Mouse (Mus musculus) macrophage (primary cell): ENCODE measurements around the gene OR5BS1P. TPM values are rescaled to one million over a fixed set of nuclear protein-coding genes. Genes with fewer than 3 reads are reported as not detected.
A peak's percentile ranks its signal among the peaks of the same experiment; 100 is the strongest.
"Not testable (repeated sequence)": the region's sequence is repeated elsewhere in the genome, so short reads cannot be mapped to it uniquely, and the experiment has no call there.

Experiments used
- H3K27ac ChIP-seq: fragments of 350-480 bp; formaldehyde crosslinking; 2 replicates; pipeline ENCODE4 v1.9.0; 2021
- H3K36me3 ChIP-seq: fragments of 350-480 bp; formaldehyde crosslinking; 2 replicates; pipeline ENCODE4 v1.9.0; 2021; ENCODE audit errors: inconsistent target
- H3K4me3 ChIP-seq: fragments of 350-480 bp; formaldehyde crosslinking; 2 replicates; pipeline ENCODE4 v1.9.0; 2021; ENCODE audit errors: inconsistent target
- H3K79me2 ChIP-seq: fragments of 350-480 bp; formaldehyde crosslinking; 2 replicates; pipeline ENCODE4 v1.9.0; 2021; ENCODE audit errors: inconsistent target
- WGBS: methylation state at CpG from one replicate; pipeline ENCODE4 v1.1.7; 2026; ENCODE audit warnings: inconsistent platforms; ENCODE audit not compliant: missing documents; 5-methylcytosine and 5-hydroxymethylcytosine counted together
- polyA plus RNA-seq: library from polyadenylated mRNA; stranded (reverse); fragments of 250-400 nt; gene quantifications from 3 replicates; pipeline ENCODE4 v1.2.4, GENCODE M21; 2018; ENCODE audit warnings: inconsistent platforms
- total RNA-seq, 78 experiments: library from RNA; depleted of rRNA; stranded (reverse); fragments of 250-400 nt; gene quantifications; 1 replicate in 9 of 78; 2 replicates in 24 of 78; 3 replicates in 43 of 78; 4 replicates in 2 of 78; pipeline ENCODE4 v1.2.4; 2018; ENCODE audit warnings: inconsistent platforms in 56 of 78

OR5BS1P gene
- total RNA-seq (2018; cell fraction: chromatin; rRNA removed) = not detected
- not detected for total RNA-seq (2018; cell fraction: cytosol; rRNA removed)
- not detected for total RNA-seq (2018; cell fraction: nucleus; rRNA removed)
- polyA plus RNA-seq = not detected in 3 replicates

- H3K4me3 ChIP-seq = no peak within 1 kb of the TSS
- H3K27ac ChIP-seq = no peak within 1 kb of the TSS
- 89% methylated on average over 4 of the region's 4 CpGs for WGBS
- no peaks in the 10 kb centered on the region for H3K36me3 ChIP-seq
- H3K79me2 ChIP-seq = no peaks in the 10 kb centered on the region
Observed at GRCm38 (mm10) chr15:98469596-98469995, at the start of gene OR5BS1P. Gene OR5BS1P, plus strand, starts transcription at chr15:98469896.

GRCm38 (mm10) chr15:98420897-98421296, 48.8 kb upstream of the OR5BS1P start:
- Histone ChIP-seq H3K27ac (no peak overlapping the region), H3K79me2 (no peaks in the 10 kb centered on the region), H3K4me3 (no peak overlapping the region), H3K36me3 (no peaks in the 10 kb centered on the region)
- WGBS = 75% methylated on average over 4 of the region's 4 CpGs

GRCm38 (mm10) chr15:98424326-98424725, 45.4 kb upstream of the OR5BS1P start:
- no peak overlapping the region for H3K4me3 ChIP-seq
- 69% methylated on average over 14 of the region's 14 CpGs for WGBS

GRCm38 (mm10) chr15:98424753-98425152, 44.9 kb upstream of the OR5BS1P start:
- Histone ChIP-seq H3K79me2 (no peaks in the 10 kb centered on the region), H3K4me3 (no peak overlapping the region), H3K27ac (no peak overlapping the region), H3K36me3 (no peaks in the 10 kb centered on the region)
- 40% methylated on average over 6 of the region's 6 CpGs for WGBS

More at GRCm38 (mm10) chr15:98424326-98424725, 45.4 kb upstream of the OR5BS1P start:
- no peaks in the 10 kb centered on the region for H3K36me3 ChIP-seq
- no peak overlapping the region for H3K27ac ChIP-seq
- H3K79me2 ChIP-seq = no peaks in the 10 kb centered on the region

GRCm38 (mm10) chr15:98425188-98425587, 44.5 kb upstream of the OR5BS1P start:
- Histone ChIP-seq H3K36me3 (no peaks in the 10 kb centered on the region), H3K27ac (no peak overlapping the region), H3K4me3 (no peak overlapping the region), H3K79me2 (no peaks in the 10 kb centered on the region)
- WGBS = 76% methylated on average over 7 of the region's 7 CpGs

GRCm38 (mm10) chr15:98430925-98431324, 38.8 kb upstream of the OR5BS1P start, which contains the start of gene Olfr282:
Gene Olfr282, plus strand, starts transcription at chr15:98431225.
- H3K79me2 ChIP-seq = not testable (repeated sequence)
- WGBS = 84% methylated on average over 4 of the region's 5 CpGs

GRCm38 (mm10) chr15:98444561-98444960, 25.1 kb upstream of the OR5BS1P start:
- H3K79me2 ChIP-seq = no peaks in the 10 kb centered on the region
- 82% methylated on average over 3 of the region's 3 CpGs for WGBS
- no peaks in the 10 kb centered on the region for H3K36me3 ChIP-seq
- H3K27ac ChIP-seq = no peak overlapping the region
- no peak overlapping the region for H3K4me3 ChIP-seq

More at GRCm38 (mm10) chr15:98430925-98431324, 38.8 kb upstream of the OR5BS1P start, which contains the start of gene Olfr282:
- H3K4me3 ChIP-seq, H3K36me3 ChIP-seq, H3K27ac ChIP-seq: not testable (repeated sequence)

- Histone ChIP-seq H3K79me2 (no peaks in the 10 kb centered on the region), H3K27ac (no peak overlapping the region), H3K4me3 (no peak overlapping the region), H3K36me3 (no peaks in the 10 kb centered on the region)
- 73% methylated on average over 4 of the region's 4 CpGs for WGBS
Observed at GRCm38 (mm10) chr15:98448521-98448920, 21.2 kb upstream of the OR5BS1P start.

GRCm38 (mm10) chr15:98452288-98452687, 17.4 kb upstream of the OR5BS1P start, which contains the start of gene Olfr281:
Gene Olfr281, plus strand, starts transcription at chr15:98452588.
- H3K36me3 ChIP-seq = no peaks in the 10 kb centered on the region
- no peak within 1 kb of the TSS for H3K27ac ChIP-seq
- WGBS = 85% methylated on average over 7 of the region's 7 CpGs
- H3K79me2 ChIP-seq = no peaks in the 10 kb centered on the region
- H3K4me3 ChIP-seq = no peak within 1 kb of the TSS

GRCm38 (mm10) chr15:98471539-98471938, 1.8 kb downstream of the OR5BS1P start:
- 94% methylated on average over 13 of the region's 13 CpGs for WGBS
- no peak overlapping the region for H3K27ac ChIP-seq

GRCm38 (mm10) chr15:98474958-98475357, 5.3 kb downstream of the OR5BS1P start:
- WGBS = 81% methylated on average over 10 of the region's 10 CpGs
- H3K27ac ChIP-seq = no peak overlapping the region
- no peaks in the 10 kb centered on the region for H3K79me2 ChIP-seq
- no peaks in the 10 kb centered on the region for H3K36me3 ChIP-seq
- H3K4me3 ChIP-seq = no peak overlapping the region

More at GRCm38 (mm10) chr15:98471539-98471938, 1.8 kb downstream of the OR5BS1P start:
- Histone ChIP-seq H3K36me3 (no peaks in the 10 kb centered on the region), H3K79me2 (no peaks in the 10 kb centered on the region), H3K4me3 (no peak overlapping the region)

- Histone ChIP-seq H3K27ac (no peak overlapping the region), H3K79me2 (no peaks in the 10 kb centered on the region), H3K36me3 (no peaks in the 10 kb centered on the region), H3K4me3 (no peak overlapping the region)
- 52% methylated on average over 10 of the region's 10 CpGs for WGBS
Observed at GRCm38 (mm10) chr15:98475382-98475781, 5.7 kb downstream of the OR5BS1P start.

GRCm38 (mm10) chr15:98476281-98476680, 6.6 kb downstream of the OR5BS1P start:
- WGBS = 76% methylated on average over 5 of the region's 5 CpGs
- H3K79me2 ChIP-seq = no peaks in the 10 kb centered on the region
- H3K36me3 ChIP-seq = no peaks in the 10 kb centered on the region
- H3K4me3 ChIP-seq = no peak overlapping the region
- H3K27ac ChIP-seq = no peak overlapping the region

- H3K4me3 ChIP-seq = no peak overlapping the region
- H3K27ac ChIP-seq = no peak overlapping the region
- no peaks in the 10 kb centered on the region for H3K36me3 ChIP-seq
- WGBS = 79% methylated on average over 7 of the region's 7 CpGs
- H3K79me2 ChIP-seq = no peaks in the 10 kb centered on the region
Observed at GRCm38 (mm10) chr15:98479568-98480102, 9.9 kb downstream of the OR5BS1P start.

- Histone ChIP-seq H3K27ac (peak within 1 kb of the TSS; percentile 86), H3K79me2 (no peaks in the 10 kb centered on the region), H3K4me3 (no peak within 1 kb of the TSS), H3K36me3 (no peaks in the 10 kb centered on the region)
- WGBS = 93% methylated on average over 3 of the region's 3 CpGs
Observed at GRCm38 (mm10) chr15:98482701-98483100, 13.0 kb downstream of the OR5BS1P start, which contains the start of gene Lalba. Gene Lalba, minus strand, starts transcription at chr15:98482721.
